Mouse (Mus musculus) large intestine, adult 2 months (tissue): ENCODE results near the gene Cdc42se1. TPM values are rescaled to one million over a fixed set of nuclear protein-coding genes. Genes with fewer than 3 reads are reported as not detected.

Experiments used
- DNase-seq: peaks from one replicate; pipeline ENCODE4 v3.0.0-alpha.2; 2012; ENCODE audit warnings: low read depth, low spot score
- WGBS: fragments of 180-500 bp; shearing (Covaris S2); methylation state at CpG from one replicate; pipeline ENCODE4 v1.1.7; 2018; 5-methylcytosine and 5-hydroxymethylcytosine counted together
- polyA plus RNA-seq: library from polyadenylated mRNA; depleted of rRNA; stranded (reverse); fragments of >200 nt; gene quantifications from 2 replicates; pipeline ENCODE4 v1.2.3, GENCODE M21; 2012; rRNA removed

Gene Cdc42se1
- polyA plus RNA-seq, 1 experiment = 80.0 TPM

DNA sequence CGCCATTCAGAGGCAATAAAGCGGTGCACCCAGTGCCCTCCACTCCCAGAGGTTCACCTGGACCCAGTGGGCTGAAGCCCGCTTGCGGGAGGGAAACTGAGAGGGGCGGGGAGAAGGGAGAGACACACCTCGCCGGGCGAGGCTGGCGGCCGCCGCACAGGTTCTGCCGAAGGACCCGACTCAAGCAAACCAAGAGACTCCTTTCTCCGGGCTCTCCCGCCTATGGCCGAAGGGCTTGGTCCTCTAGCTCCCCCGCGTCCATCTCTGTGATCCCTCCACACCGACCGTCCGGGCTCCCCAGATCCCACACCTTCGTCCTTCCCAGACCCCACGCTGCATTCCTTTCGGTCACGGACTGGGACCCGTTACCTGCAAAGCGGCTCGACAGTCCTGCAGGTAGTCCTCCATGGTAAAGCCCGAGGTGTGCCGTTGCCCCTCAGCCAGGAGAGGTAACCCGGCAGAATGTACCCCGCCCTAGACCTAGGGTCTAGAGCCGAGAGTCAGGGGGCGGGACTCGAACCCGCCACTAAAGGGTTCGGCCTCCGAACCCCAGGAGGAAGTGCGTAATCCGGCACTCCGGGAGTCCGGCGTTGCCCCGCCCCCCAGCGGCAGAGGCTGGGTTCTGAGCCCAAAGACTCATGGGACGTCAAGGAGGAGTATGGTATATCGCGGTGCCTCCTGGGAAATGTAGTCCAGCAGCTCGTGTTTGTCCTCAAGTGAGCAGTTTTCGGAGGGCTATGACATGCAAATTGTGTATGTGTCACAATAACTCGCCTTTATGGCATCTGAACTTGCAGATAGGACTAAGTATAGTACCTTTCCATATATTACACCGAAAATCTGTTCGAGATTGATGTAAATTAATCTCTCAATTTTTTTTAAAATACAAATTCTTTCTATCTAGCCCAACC, 52.9 kb downstream of the Cdc42se1 start, which contains the start of the genes Mindy1 and Prune1:
Mindy1 (plus strand) TSS at position 130 of the 911 bp plus-strand sequence.
Prune1 (minus strand) TSS at position 861 of the 911 bp plus-strand sequence.
- DNase-seq = peak; percentile 99
- WGBS = under 1% methylated on average over 53 of the region's 53 CpGs

DNA sequence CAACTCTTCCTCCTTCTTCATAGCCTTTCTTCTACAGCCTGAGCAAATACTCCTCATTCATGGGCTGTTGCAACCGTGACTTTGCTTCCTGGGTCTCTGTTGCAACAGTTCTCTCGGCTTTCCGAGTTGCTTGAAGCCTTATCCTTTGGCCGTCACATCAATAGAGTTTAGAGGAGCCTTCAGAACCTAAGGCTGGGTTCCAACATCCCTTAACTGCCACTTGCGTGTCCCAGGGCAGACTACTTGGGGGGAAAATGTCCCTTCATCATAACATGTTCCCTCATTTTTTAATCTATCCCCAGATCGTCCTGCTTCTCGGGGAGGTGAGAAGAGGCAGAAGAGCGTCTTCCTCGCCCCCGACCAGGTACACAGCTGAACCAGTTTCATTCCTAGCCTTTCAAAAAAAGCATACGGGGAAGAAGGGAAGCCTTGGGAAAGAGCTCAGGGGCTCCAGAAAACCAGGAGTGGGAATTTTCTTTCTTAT, 53.9 kb downstream of the Cdc42se1 start:
- no peak for DNase-seq
- WGBS = 0% methylated on average over 11 of the region's 11 CpGs

DNA sequence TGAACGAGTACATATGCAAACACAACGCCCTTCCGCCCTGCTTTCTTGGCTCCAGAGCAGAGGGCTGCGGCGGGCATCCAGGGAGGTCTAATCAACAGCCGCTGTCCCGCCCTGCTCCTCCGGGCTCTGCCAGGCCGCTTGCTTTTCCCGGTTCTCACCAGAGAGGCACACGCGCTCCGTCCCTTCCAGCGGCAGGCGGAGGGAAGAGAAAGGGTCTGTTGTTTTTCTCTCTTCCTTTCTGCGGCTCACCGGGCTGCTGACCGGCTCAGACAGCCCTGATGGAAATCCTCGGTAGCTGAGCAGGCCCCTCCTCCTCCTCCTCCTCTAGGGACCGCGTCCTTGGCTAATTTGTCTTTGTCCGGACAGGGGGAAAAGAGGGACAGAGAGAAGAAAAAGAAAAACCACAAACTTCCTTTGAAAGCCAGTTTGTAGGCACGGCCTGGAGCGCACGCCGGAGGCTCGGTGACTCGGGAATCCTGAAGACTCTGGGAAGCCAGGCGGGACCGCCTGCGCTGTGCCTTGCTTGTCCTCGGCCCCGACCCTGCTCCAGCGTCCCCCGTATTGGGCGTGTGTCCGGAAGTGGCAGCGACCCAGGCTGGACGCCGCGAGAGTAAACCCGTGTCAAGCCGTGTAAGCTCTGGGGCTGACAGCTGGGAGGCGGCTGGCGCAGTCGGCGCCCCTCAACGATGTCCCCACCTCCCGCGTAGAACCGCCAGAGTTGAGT, 54.5 kb downstream of the Cdc42se1 start:
- DNase-seq = peak; percentile 57
- 0% methylated on average over 51 of the region's 51 CpGs for WGBS

DNA sequence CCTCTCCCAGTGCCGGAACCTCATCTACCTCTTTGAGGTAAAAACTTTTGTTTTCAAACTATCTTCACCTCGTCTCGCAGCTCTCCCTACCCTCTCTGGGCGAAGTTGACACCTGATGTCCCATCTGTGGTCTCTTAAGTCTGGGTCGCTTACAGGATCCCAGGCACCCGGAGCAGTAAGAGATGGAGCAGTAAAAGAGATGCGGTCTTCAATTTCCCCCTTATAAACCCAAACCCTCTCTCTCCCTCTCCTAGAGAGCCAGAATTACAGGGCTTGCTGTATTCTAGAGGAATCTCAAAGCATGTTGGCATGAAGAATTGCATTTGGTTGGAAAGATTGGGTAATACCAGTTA, 55.0 kb downstream of the Cdc42se1 start:
- no peak for DNase-seq
- WGBS = under 1% methylated on average over 7 of the region's 7 CpGs

DNA sequence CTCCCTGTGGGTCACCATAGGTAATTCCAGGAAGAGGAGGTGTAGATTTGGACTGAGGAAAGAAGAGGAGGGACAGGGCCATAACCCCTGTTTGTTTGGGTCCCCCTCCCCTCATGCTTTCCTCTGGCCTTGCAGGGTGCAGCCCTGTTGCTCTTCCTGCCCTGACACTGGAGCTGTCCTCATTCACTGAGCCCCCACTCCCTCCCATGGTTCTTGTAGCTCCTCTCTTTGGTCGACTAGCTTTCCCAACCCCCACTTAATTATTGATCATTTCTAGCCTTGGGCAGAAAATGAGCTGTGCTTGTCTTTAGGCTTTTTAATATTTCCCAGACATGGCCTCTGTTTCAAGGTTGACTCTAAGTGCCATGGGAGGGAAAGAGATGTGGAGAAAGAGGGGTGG, 55.5 kb downstream of the Cdc42se1 start:
- no peak for DNase-seq
- 8% methylated on average over 1 of the region's 1 CpGs for WGBS

DNA sequence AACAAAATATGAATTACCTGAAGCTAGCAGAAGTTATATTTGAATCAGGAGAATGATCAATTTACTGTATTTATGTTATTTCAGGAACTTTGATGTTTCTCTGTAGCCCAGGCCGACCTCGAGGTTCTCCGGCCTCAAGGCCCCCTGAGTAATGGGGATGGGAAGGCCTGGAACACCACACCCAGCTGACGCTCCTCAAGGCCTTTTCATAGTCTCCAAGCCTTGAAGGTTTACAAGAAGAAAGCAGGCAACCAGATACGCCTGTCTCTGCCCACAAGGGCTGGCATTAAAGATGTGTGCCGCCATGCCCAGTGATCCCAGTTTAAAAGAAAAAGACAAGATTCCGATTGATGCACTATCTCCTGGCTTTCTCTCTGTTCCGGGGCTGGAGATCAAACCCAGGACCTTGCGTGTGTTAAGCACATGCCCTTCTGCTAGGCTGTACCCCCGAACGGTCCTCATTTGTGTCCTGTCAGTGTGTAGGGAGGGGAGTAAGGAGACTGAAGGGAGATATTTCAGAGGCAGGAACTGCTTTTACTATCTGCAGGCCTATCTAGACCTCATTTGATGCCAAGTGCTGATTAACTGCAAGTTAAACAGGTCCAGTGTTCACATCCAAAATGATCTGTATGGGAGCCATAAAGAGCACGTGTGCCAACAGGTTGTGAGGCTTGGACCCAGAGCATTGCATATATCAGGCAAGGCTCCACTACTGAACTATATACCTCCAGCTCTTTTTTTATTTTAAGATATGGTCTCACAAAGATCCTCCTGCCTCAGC, 56.2 kb downstream of the Cdc42se1 start:
- WGBS = 33% methylated on average over 12 of the region's 12 CpGs
- DNase-seq = no peak

GRCm38 (mm10) chr3:95285390-95285789, 56.9 kb downstream of the Cdc42se1 start:
- DNase-seq = no peak
- 53% methylated on average over 5 of the region's 5 CpGs for WGBS

Other genes with a start within 250 kb of the Cdc42se1 start
- gene Zfp687, start 213.3 kb upstream of the Cdc42se1 start, polyA plus RNA-seq = 13.3 and 19.3 TPM in 2 replicates
- 138 and 153 TPM in 2 replicates for gene Psmd4, start 186.1 kb upstream of the Cdc42se1 start, polyA plus RNA-seq
- 12.1 and 15.6 TPM in 2 replicates for gene Pip5k1a, start 121.8 kb upstream of the Cdc42se1 start, polyA plus RNA-seq
- gene Vps72, start 117.7 kb upstream of the Cdc42se1 start, polyA plus RNA-seq = 38.7 and 48.3 TPM in 2 replicates
- gene Tmod4, start 104.3 kb upstream of the Cdc42se1 start, polyA plus RNA-seq = 0.71 and 0.73 TPM in 2 replicates
- gene Scnm1, start 94.7 kb upstream of the Cdc42se1 start, polyA plus RNA-seq = 45.6 and 51.2 TPM in 2 replicates
- 7.6 and 7.7 TPM in 2 replicates for gene Lysmd1, start 94.6 kb upstream of the Cdc42se1 start, polyA plus RNA-seq
- 30.8 and 46.2 TPM in 2 replicates for gene Tnfaip8l2, start 86.4 kb upstream of the Cdc42se1 start, polyA plus RNA-seq
- 1.4 and 2.6 TPM in 2 replicates for gene Sema6c, start 68.3 kb upstream of the Cdc42se1 start, polyA plus RNA-seq
- 9.2 and 16.1 TPM in 2 replicates for gene Gabpb2, start 10.8 kb upstream of the Cdc42se1 start, polyA plus RNA-seq
- 18.9 and 21.6 TPM in 2 replicates for gene Mllt11, start 3.4 kb downstream of the Cdc42se1 start, polyA plus RNA-seq
- 0.05 TPM in 2 replicates for gene Gm128, start 12.9 kb downstream of the Cdc42se1 start, polyA plus RNA-seq
- gene Bnipl, start 22.5 kb downstream of the Cdc42se1 start, polyA plus RNA-seq = 0.24 and 0.36 TPM in 2 replicates
- 71.9 and 82.6 TPM in 2 replicates for gene Mindy1, start 52.6 kb downstream of the Cdc42se1 start, polyA plus RNA-seq
- 15.7 and 18.8 TPM in 2 replicates for gene Prune1, start 53.3 kb downstream of the Cdc42se1 start, polyA plus RNA-seq
- gene Anxa9, start 78.4 kb downstream of the Cdc42se1 start, polyA plus RNA-seq = 0.84 and 1.1 TPM in 2 replicates
- gene Cers2, start 86.1 kb downstream of the Cdc42se1 start, polyA plus RNA-seq = 76.3 and 101 TPM in 2 replicates
- gene Setdb1, start 128.5 kb downstream of the Cdc42se1 start, polyA plus RNA-seq = 9.8 and 13.4 TPM in 2 replicates
- not detected in 2 replicates for gene 4930558C23Rik, start 174.1 kb downstream of the Cdc42se1 start, polyA plus RNA-seq
- 15.8 and 23.9 TPM in 2 replicates for gene Arnt, start 205.7 kb downstream of the Cdc42se1 start, polyA plus RNA-seq